ENCODE assay signal across 10 mouse cellular contexts in genomic region chr7:98928336-98929025, GRCm38 (mm10).
A peak's percentile ranks its signal among the peaks of the same experiment; 100 is the strongest.
DNase-seq lines count a peak whose midpoint lies in the region; ATAC-seq and TF ChIP-seq lines count a peak whose summit lies in the region.
"Had no signal": no experiment of that assay in that cellular context is flagged by ENCODE, and none has a peak within 500 bp of the region (broad histone marks: within the 10 kb centered on the region; RNA-seq: fewer than 3 reads in every experiment).

No protein-coding gene starts in this region.

- TF ChIP-seq CTCF in forebrain, postnatal 0 days (IDR thresholded peaks at IDR 0.05; ENCODE audit: low read depth), result no peak
- TF ChIP-seq CTCF in lung, embryonic 14.5 days (IDR thresholded peaks at IDR 0.05; ENCODE audit: low read depth), result no peak

- no peaks in the 10 kb centered on the region for H3K9me3 ChIP-seq in forebrain, embryonic 10.5 days
- no peaks in the 10 kb centered on the region for H3K9me3 ChIP-seq in forebrain, postnatal 0 days (ENCODE audit: low read length)
- no peaks in the 10 kb centered on the region for H3K9me3 ChIP-seq in lung, embryonic 14.5 days (ENCODE audit: low read depth, low read length)
- H3K9me3 ChIP-seq: limb, embryonic 15.5 days had no signal

- no peak overlapping the region for H3K4me3 ChIP-seq in forebrain, embryonic 10.5 days
- H3K4me3 ChIP-seq in forebrain, postnatal 0 days (ENCODE audit: low read depth, low read length), result no peak overlapping the region
- no peak overlapping the region for H3K4me3 ChIP-seq in brown adipose tissue, adult 24 weeks (ENCODE audit: insufficient read depth, low read depth, low read length)
- no peak overlapping the region for H3K4me3 ChIP-seq in lung, embryonic 14.5 days (ENCODE audit: low read depth, low read length)
- H3K4me3 ChIP-seq: limb, embryonic 15.5 days had no signal

- no peaks in the 10 kb centered on the region for H3K27me3 ChIP-seq in forebrain, embryonic 10.5 days (ENCODE audit: poor library complexity, severe bottlenecking)
- no peaks in the 10 kb centered on the region for H3K27me3 ChIP-seq in forebrain, postnatal 0 days (ENCODE audit: insufficient read depth, low read length)
- no peaks in the 10 kb centered on the region for H3K27me3 ChIP-seq in lung, embryonic 14.5 days (ENCODE audit: insufficient read depth, low read length)
- H3K27me3 ChIP-seq: CH12.LX; limb, embryonic 15.5 days had no signal

- no peak overlapping the region for H3K4me2 ChIP-seq in forebrain, postnatal 0 days (ENCODE audit: low read depth)
- no peak overlapping the region for H3K4me2 ChIP-seq in lung, embryonic 14.5 days
- H3K4me2 ChIP-seq: limb, embryonic 15.5 days had no signal

- peak overlapping the region; percentile 52; the same call in 1 of the 2 replicates for H3K27ac ChIP-seq in forebrain, embryonic 10.5 days
- no peak overlapping the region for H3K27ac ChIP-seq in forebrain, postnatal 0 days (ENCODE audit: low read depth, low read length)
- peak overlapping the region; percentile 91 for H3K27ac ChIP-seq in brown adipose tissue, adult 24 weeks (replicated peaks; ENCODE audit: low read depth, low read length)
- peak overlapping the region; percentile 74; the same call in 1 of the 2 replicates for H3K27ac ChIP-seq in lung, embryonic 14.5 days (ENCODE audit: low read depth)
- H3K27ac ChIP-seq: limb, embryonic 15.5 days had no signal

- ATAC-seq in forebrain, postnatal 0 days, result no peak
- peak; percentile 73 for ATAC-seq in lung, embryonic 14.5 days (ENCODE audit: insufficient read depth)

- no peak overlapping the region for H3K9ac ChIP-seq in forebrain, postnatal 0 days
- no peak overlapping the region for H3K9ac ChIP-seq in lung, embryonic 14.5 days
- H3K9ac ChIP-seq: limb, embryonic 15.5 days had no signal

- H3K36me3 ChIP-seq in forebrain, embryonic 10.5 days (replicated peaks), result no peaks in the 10 kb centered on the region
- H3K36me3 ChIP-seq in forebrain, postnatal 0 days (ENCODE audit: insufficient read depth), result no peaks in the 10 kb centered on the region
- no peaks in the 10 kb centered on the region for H3K36me3 ChIP-seq in lung, embryonic 14.5 days (ENCODE audit: insufficient read depth)
- H3K36me3 ChIP-seq: limb, embryonic 15.5 days had no signal

- no peak for DNase-seq in forebrain, embryonic 10.5 days (ENCODE audit: extremely low spot score, low spot score)
- DNase-seq in forebrain, postnatal 0 days, result no peak
- peak; percentile 46 for DNase-seq in 3134 (ENCODE audit: extremely low read depth, insufficient read length, low spot score)
- DNase-seq in lung, embryonic 14.5 days, result peak; percentile 70
- DNase-seq in thymus, postnatal 36 days, result no peak
- DNase-seq in natural killer cell, adult 2 months (ENCODE audit: low spot score in 2 of 2), result no peak
- DNase-seq in thymus, postnatal 4 days, result no peak

- 80% methylated on average over 7 of the region's 7 CpGs for WGBS in forebrain, embryonic 10.5 days
- 49% methylated on average over 7 of the region's 7 CpGs for WGBS in forebrain, postnatal 0 days
- 31% methylated on average over 7 of the region's 7 CpGs for WGBS in lung, embryonic 14.5 days

- H3K4me1 ChIP-seq in forebrain, embryonic 10.5 days, result peaks cover 42% of the 10 kb centered on the region
- 0 out of 2 replicates have a peak, but pooled peaks cover 3% of the 10 kb centered on the region for H3K4me1 ChIP-seq in forebrain, postnatal 0 days (ENCODE audit: insufficient read depth)
- peaks cover 16% of the 10 kb centered on the region for H3K4me1 ChIP-seq in brown adipose tissue, adult 24 weeks (ENCODE audit: control insufficient read depth, insufficient read depth, insufficient read length, low read length)
- peaks cover 37% of the 10 kb centered on the region for H3K4me1 ChIP-seq in lung, embryonic 14.5 days (ENCODE audit: insufficient read depth)

Comparison
In these comparisons a context has a peak if more than half of its experiments do, and no peak if none do; other contexts are left out.
1. DNase-seq: peak in 3134 (single experiment) and lung, embryonic 14.5 days (single experiment); none in forebrain, embryonic 10.5 days (single experiment), forebrain, postnatal 0 days (single experiment), thymus, postnatal 36 days (0 of 2), natural killer cell, adult 2 months (0 of 2) and thymus, postnatal 4 days (single experiment).